Mouse (Mus musculus) thymus, adult 2 months (tissue): ENCODE results near the gene Dgkd.

Experiments
- CTCF ChIP-seq: fragments of 200-500 bp; IDR thresholded peaks from 2 replicates; pipeline ENCODE4 v1.5.1; 2012; ENCODE audit warnings: mild to moderate bottlenecking, control low read depth, low read length, moderate library complexity, borderline replicate concordance; ENCODE audit not compliant: control insufficient read depth, poor library complexity, insufficient read depth; ENCODE audit errors: extremely low read depth
- POLR2A ChIP-seq: fragments of 200-500 bp; IDR thresholded peaks from 2 replicates; pipeline ENCODE4 v1.6.1; 2012; ENCODE audit warnings: mild to moderate bottlenecking, low read length, control low read depth, moderate library complexity; ENCODE audit not compliant: control insufficient read depth, poor library complexity, insufficient read depth; ENCODE audit errors: extremely low read depth

DNA sequence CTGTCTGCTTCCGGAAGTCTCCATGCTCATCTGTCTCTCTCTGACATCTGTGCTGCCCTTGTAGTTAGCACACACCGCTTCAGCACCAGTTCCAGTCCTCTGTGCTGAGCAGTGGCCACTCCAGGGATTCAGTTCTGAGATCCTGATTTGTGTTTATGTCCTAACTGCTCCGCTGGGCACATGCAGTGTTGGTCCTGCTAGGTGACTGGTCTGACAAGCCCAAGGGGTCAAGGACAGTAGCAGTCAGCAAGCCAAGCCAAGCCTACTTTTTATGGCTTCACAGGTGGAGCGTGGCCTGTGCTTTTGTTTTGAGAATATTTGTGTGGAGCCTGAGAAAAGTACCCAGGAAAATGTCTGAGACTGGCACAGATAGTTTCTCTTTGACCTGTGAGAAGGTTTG is 71.8 kb downstream of the Dgkd start:
- TF ChIP-seq POLR2A (no peak), CTCF (no peak)
